Mouse (Mus musculus): ENCODE data around the gene Ear1.
"Not testable (repeated sequence)": the region's sequence is repeated elsewhere in the genome, so short reads cannot be mapped to it uniquely, and the experiment has no call there.

Gene Ear1

DNA sequence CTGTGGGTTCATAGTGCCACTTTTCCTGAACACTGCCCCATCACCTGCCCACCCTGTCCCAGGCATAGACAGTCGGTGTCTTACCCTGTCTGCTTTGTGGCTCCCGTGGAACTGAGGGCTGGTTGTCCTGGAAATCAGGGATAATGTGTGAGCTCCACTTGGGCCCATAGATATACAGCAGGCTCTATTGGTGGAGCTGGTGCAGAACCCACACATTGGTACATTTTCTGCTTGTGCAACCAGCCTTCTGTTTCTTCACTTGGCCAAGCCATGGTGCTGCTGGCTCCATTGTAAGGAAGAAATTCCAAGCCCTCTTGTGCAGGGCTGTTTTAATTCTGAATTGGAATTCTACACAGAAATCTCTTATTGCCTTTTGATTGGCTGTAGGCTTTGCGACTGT is at the start of gene Ear1:
Ear1 (minus strand) TSS at position 101 of the 400 bp plus-strand sequence.
- DNase-seq = not testable (repeated sequence)

DNA sequence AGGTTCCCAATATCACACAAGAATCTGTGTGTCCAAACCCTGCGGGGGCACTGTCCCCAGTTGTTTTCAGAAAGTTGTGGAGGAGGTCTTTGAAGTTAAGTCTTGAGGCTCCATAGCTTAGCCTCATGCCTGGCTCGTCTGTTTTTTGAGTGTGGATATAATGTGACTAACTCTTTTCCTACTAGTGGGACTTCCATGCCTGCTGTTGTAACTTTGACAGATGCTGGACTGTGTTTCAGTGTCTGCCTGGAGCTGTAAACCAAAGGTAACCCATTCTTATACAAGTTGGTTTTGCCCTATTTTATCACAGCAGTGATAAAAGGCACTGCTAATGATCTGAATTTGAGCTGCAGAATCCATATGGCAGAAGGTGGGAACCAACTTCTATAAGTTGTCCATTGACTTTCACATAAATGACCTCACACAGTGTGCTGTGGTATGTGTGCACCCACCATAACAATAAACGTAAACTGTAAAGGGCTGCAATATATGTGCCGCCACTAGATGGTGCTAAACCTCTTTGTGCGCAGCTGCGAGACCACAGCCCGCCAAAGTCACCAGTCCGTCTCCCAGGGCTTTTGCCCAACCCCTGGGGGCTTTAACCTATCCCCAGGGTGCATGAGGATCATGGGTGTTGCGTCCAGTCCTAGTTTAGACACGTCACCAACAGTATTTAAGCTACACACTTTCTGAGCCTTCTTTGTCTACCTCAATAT is 49.5 kb upstream of the Ear1 start, which contains the start of gene Gm8113:
Gm8113 (plus strand) TSS at position 703 of the 716 bp plus-strand sequence.
- peak; percentile 58 for DNase-seq

DNA sequence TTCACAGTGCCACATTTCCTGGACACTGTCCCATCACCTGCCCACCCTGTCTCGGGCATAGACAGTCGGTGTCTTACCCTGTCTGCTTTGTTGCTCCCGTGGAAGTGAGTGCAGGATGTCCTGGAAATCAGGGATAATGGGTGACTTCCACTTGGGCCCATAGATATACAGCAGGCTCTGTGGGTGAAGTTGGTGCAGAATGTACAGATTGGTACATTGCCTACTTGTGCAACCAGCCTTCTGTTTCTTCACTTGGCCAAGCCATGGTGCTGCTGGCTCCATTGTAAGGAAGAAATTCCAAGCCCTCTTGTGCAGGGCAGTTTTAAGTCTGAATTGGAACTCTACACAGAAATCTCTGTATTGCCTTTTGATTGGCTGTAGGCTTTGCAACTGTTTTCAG is 48.1 kb upstream of the Ear1 start, which contains the start of gene Ear10:
Ear10 (minus strand) TSS at position 101 of the 400 bp plus-strand sequence.
- not testable (repeated sequence) for DNase-seq

DNA sequence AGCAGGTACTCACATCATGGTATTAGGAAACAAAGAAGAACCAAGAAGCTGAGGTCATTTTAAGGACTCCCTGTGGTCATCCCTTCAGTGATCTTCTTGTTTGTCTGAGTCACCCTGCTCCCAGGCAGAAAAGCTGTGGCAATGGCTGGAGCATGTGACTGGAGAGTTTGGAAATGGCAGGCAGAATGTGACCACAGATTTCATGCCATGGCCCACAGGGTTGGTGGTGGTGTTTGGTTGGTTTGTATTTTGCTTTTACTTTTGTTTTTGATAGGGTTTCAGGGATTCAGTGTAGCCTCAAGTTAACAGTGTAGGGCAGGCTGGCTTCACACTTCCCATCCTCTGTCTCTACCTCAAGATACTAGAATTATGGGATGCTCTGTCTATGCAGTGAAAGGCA is 42.9 kb upstream of the Ear1 start:
- not testable (repeated sequence) for DNase-seq

DNA sequence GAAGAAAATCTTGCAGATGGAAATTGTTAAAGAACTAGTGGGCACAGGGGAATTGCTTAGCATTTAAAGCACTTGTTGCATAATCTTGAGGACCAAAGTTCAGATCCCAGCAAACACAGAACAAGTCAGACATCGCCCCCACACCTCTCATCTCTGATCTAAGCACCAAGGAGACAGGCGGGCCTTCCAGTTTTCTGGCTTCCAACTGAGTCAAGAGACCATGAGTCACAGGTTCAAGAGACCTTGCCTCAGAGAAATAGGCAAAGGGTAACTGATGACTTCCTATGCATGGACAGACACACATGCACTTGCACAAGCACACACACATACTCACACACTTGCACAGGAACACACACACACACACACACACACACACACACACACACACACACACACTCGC is 23.3 kb upstream of the Ear1 start:
- DNase-seq = not testable (repeated sequence)

DNA sequence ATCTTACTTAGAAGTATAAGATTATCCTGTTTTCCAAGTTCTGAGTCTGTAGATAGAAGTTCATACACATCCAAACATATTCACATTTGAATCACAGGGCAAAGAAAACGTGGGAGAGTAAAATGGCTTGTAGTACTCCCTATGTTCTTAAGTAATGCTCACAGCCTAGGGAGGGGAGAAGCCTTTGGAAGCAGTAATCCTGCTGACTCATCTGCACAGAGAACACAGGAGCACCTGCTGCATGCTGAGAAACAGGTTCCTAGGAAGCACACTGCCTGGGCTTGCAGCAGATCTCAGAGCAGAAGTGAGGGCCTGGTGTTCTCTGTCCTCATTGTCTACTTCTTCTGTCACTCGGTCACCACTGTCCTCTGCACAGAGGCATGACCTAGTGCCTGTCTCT is 20.0 kb upstream of the Ear1 start:
- DNase-seq = not testable (repeated sequence)

DNA sequence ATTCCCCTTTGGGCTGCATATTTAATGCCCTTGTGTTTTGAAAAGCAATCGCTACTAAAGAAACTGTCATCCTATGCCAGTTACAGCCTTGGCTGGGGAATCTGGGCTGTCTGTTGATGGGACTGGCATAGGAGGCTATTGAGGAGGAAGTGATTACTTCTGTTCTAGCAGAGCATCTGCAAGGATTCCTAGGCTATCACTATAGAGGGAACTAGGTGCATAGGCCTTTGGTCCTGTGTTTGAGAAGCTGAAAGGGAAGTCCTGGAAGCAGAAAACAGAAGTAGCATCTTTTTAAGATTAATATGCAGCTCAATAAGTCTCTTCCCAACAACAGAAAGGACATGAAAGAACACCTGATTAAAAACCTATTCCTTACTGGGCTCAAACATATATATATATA is 16.0 kb upstream of the Ear1 start:
- not testable (repeated sequence) for DNase-seq

DNA sequence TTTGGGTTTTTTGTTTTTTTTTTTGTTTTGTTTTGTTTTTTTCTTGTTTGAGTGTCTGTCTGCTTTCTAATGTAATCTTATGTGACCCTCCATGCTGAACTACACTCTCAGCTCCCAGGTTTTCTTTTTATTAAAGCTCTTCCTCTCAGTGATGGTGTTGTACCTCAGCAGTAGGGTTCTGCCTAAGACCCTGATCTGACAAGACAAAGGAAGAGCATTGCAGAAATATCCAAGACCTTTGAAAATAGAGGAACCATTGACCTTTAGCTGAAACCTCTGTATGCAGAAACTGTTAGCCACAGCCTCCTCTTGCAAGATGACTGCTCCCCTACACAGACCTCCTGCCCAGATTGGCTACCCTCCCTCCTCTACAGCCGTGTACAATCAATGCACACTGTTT is 10.9 kb upstream of the Ear1 start:
- DNase-seq = not testable (repeated sequence)

DNA sequence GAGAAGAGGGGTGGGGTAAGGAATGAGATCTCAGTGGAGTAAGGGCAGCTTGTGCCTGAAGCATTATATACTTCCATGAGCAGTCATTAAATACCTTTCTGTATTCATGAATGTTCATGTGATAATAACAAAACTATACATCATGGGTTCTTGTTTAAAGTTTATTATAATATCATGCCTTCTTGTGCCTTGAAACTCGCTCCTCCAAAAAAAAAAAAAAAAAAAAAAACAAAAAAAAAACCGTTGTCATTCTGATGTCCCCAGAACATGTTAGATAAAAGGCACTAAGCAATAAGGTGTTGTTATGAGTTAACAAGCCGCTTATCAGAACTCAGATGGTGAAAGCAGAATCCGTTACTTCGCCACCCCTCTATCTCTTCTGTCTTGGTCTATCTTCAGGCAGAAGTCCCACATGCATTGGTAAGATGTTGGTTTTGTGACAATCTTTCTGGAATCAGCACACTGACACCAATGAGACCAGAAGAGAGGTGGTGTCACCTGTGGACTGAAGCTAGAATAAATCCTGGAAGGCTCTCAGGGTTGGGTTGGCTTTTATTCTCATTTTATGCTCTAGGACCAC is 4.7 kb upstream of the Ear1 start:
- DNase-seq = not testable (repeated sequence)

DNA sequence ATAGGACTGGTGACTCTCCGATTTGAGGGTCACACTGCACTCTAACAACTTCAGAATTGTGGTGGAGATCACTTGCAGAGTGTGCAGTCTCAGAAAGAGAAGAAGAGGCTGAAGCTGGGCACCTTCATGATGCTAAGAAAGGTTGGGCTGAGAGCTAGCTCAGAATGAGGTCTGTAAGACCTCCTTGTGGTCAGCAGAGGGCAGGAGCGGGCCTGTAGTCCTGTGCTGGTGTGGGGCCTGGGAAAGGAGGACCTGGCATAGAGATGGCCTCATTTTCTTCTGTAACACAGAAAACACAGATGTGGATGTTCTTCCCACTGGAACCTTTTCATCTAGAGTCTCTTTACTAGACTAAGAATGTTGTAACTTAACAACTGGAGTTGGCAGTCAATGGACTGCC is 2.5 kb upstream of the Ear1 start:
- not testable (repeated sequence) for DNase-seq

DNA sequence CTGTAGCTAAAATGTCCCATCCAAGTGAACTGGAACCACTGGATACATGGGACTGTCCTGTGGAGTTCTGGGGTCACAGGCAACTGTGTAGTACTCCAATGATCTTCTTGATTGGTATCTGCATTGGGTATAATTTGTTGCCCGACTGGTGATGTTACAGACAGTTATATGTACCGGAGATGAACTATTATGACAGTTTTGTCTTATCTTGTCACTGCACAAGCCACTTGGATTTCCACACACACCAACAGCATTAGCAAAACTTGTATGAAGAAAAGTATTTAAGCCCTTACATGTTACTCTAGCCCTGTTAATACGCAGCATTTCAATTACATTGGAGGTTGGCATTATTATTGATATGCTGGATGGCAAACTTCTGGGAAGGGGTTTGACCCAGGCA is 455 bp downstream of the Ear1 start:
- not testable (repeated sequence) for DNase-seq

DNA sequence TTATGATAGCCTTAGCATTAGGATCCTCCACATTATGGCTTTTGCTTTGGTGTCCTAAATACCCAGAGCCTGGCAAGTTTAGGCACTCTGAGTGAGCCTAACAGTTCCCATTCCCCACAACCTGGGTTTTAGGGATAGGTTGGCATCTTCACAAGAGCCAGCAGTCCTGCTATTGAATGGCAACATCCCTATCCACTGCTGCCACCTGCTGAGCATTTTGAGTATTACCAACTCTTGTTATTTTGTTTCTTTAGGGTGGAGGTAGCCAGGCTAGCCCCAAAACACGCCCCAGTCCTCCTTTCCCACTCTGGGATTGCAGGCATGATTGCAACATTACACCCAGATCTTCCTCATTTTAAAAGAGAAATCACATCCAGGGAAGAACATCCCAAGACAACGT is 14.8 kb downstream of the Ear1 start:
- peak; percentile 2 for DNase-seq

DNA sequence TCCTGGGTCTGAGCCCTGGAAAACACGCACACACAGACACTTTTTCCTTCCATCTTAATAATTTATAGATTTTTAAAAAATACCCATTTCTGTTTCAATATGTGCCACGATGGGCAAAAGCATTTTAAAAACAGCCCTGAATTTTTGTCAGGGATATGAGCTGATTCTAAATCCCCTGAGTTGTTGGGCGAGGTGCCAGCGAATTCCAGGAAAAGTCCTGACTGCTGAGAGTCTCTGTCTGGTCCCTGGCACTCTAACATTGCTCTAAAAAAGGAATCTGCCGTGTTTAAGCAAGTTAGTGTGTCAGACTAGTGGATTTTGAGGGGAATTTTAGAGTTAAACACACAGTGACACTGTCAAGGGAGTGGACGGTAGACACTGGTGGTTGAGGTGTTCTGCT is 15.9 kb downstream of the Ear1 start:
- not testable (repeated sequence) for DNase-seq

DNA sequence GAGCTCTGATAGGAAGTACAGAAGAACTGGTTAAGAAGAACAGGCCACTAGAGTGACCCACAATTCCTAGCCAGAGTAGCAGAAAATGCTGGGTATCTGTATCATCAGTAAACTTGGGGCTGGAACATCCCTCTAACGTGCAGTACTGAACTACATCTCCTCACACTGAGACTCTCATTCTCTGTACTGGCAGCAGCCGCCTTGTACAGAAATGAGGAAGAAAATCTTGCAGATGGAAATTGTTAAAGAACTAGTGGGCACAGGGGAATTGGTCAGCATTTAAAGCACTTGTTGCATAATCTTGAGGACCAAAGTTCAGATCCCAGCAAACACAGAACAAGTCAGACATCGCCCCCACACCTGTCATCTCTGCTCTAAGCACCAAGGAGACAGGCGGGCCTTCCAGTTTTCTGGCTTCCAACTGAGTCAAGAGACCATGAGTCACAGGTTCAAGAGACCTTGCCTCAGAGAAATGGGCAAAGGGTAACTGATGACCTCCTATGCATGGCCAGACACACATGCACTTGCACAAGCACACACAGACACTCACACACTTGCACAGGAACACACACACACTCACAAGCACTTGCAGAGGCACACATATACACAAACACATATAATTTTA is 31.3 kb downstream of the Ear1 start:
- not testable (repeated sequence) for DNase-seq

DNA sequence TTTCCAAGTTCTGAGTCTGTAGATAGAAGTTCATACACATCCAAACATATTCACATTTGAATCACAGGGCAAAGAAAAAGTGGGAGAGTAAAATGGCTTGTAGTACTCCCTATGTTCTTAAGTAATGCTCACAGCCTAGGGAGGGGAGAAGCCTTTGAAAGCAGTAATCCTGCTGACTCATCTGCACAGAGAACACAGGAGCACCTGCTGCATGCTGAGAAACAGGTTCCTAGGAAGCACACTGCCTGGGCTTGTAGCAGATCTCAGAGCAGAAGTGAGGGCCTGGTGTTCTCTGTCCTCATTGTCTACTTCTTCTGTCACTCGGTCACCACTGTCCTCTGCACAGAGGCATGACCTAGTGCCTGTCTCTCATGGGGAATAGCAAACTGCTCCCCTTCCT is 34.3 kb downstream of the Ear1 start:
- DNase-seq = not testable (repeated sequence)

DNA sequence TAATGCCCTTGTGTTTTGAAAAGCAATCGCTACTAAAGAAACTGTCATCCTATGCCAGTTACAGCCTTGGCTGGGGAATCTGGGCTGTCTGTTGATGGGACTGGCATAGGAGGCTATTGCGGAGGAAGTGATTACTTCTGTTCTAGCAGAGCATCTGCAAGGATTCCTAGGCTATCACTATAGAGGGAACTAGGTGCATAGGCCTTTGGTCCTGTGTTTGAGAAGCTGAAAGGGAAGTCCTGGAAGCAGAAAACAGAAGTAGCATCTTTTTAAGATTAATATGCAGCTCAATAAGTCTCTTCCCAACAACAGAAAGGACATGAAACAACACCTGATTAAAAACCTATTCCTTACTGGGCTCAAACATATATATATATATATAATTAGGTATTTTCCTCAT is 40.0 kb downstream of the Ear1 start:
- DNase-seq = not testable (repeated sequence)

DNA sequence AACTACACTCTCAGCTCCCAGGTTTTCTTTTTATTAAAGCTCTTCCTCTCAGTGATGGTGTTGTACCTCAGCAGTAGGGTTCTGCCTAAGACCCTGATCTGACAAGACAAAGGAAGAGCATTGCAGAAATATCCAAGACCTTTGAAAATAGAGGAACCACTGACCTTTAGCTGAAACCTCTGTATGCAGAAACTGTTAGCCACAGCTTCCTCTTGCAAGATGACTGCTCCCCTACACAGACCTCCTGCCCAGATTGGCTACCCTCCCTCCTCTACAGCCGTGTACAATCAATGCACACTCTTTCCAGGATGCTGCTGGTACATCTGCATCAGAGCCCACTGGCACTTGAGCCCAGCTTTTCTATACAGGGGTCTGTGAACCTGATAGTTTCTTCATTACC is 44.9 kb downstream of the Ear1 start:
- not testable (repeated sequence) for DNase-seq

DNA sequence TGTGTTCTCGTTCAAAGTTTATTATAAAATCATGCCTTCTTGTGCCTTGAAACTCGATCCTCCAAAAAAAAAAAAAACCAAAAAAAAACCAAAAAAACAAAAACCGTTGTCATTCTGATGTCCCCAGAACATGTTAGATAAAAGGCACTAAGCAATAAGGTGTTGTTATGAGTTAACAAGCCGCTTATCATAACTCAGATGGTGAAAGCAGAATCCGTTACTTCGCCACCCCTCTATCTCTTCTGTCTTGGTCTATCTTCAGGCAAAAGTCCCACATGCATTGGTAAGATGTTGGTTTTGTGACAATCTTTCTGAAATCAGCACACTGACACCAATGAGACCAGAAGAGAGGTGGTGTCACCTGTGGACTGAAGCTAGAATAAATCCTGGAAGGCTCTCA is 51.1 kb downstream of the Ear1 start:
- not testable (repeated sequence) for DNase-seq

DNA sequence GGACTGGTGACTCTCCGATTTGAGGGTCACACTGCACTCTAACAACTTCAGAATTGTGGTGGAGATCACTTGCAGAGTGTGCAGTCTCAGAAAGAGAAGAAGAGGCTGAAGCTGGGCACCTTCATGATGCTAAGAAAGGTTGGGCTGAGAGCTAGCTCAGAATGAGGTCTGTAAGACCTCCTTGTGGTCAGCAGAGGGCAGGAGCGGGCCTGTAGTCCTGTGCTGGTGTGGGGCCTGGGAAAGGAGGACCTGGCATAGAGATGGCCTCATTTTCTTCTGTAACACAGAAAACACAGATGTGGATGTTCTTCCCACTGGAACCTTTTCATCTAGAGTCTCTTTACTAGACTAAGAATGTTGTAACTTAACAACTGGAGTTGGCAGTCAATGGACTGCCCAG is 53.4 kb downstream of the Ear1 start:
- DNase-seq = not testable (repeated sequence)

DNA sequence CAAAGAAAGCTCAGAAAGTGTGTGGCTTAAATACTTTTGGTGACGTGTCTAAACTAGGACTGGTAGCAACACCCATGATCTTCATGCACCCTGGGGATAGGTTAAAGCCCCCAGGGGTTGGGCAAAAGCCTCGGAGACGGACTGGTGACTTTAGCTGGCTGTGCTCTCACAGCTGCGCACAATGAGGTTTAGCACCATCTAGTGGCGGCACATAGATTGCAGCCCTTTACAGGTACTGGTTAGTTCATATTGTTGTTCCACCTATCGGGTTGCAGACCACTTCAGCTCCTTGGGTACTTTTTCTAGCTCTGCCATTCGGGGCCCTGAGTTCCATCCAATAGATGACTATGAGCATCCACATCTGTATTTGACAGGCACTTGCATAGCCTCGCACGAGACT is 62.9 kb downstream of the Ear1 start:
- DNase-seq = peak; percentile 18

DNA sequence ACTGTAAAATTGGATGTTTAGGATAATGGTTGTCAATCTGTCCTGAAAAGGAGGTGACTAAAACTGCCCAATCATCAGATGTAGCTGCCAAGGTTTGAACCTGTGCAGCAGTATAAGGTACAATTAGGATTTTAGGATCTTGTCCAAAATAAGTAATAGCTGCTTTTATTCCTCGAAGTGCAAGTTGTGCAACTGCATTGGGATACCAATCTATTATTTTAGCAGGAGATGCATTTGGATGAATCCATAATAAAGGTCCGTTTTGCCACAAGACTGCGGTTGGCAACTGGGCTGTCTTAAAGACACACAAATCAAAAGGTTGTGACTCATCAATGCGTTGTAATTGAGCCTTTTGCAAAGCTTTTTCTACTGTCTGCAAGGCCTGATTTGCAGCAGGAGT is 67.2 kb downstream of the Ear1 start:
- not testable (repeated sequence) for DNase-seq

DNA sequence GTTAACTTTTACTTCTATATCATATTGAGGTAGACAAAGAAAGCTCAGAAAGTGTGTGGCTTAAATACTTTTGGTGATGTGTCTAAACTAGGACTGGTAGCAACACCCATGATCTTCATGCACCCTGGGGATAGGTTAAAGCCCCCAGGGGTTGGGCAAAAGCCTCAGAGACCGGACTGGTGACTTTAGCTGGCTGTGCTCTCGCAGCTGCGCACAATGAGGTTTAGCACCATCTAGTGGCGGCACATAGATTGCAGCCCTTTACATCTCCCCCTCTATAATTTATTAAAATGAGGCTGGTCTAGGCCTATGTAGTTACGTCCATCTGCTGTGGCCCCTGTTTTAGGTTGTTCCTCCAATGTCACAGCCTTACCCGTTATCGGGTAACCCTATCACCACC is 70.9 kb downstream of the Ear1 start:
- not testable (repeated sequence) for DNase-seq

DNA sequence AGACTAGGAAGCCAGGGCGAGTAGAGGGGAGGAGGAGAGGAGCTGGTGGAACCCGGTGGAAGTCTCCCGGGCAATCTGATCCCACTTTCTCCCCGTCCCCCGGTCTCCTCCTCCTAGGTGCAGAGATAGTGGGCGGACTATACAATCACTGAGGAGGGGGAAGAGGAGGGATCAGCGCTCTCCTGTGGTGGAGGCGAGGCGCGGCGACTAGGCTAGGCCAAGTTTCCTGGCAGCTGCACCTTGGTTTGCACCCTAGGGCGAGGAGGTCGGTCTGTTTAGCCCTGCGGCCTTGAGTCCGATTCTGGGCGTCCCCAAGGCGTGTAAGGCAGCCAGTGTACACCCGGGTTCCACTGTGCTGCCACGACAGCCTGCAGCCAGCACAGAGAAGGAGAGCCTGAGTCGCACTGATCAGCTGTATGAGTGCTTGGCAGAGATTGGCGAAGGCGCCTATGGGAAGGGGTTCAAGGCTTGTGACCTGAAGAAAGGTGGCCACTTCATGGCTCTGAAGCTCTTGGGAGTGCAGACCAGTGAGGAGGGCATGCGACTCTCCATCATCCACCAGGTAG is 78.3 kb downstream of the Ear1 start:
- DNase-seq = not testable (repeated sequence)

Measured in thymus, postnatal 14 days (tissue).